Mouse (Mus musculus) ES-E14 (cell line): ENCODE results near the gene Lrtm2.

Source experiments
- CHD2 ChIP-seq: IDR thresholded peaks from 2 replicates; pipeline ENCODE4 v1.6.1; 2014; ENCODE audit warnings: mild to moderate bottlenecking, low read depth, low read length, inconsistent platforms
- HCFC1 ChIP-seq: IDR thresholded peaks from 2 replicates; pipeline ENCODE4 v1.6.1; 2012; ENCODE audit warnings: low read length, inconsistent platforms, borderline replicate concordance; ENCODE audit not compliant: insufficient read depth
- MAFK ChIP-seq: IDR thresholded peaks from 2 replicates; pipeline ENCODE4 v1.6.1; 2014; ENCODE audit warnings: mild to moderate bottlenecking, low read depth, low read length, inconsistent platforms; ENCODE audit not compliant: insufficient read depth
- ZC3H11A ChIP-seq: IDR thresholded peaks from 2 replicates; pipeline ENCODE4 v1.6.1; 2012; ENCODE audit warnings: low read depth, mild to moderate bottlenecking, inconsistent platforms, low read length, borderline replicate concordance
- ZNF384 ChIP-seq: IDR thresholded peaks from 2 replicates; pipeline ENCODE4 v1.6.1; 2012; ENCODE audit warnings: low read depth, low read length, inconsistent platforms

- TF ChIP-seq CHD2 (no peak), ZNF384 (no peak), HCFC1 (no peak), ZC3H11A (no peak), MAFK (no peak)
Measured at GRCm38 (mm10) chr6:119367382-119367781, 36.8 kb upstream of the Lrtm2 start.
